Comparison of ENCODE assay signal across 8 mouse cellular contexts in the genomic region with DNA sequence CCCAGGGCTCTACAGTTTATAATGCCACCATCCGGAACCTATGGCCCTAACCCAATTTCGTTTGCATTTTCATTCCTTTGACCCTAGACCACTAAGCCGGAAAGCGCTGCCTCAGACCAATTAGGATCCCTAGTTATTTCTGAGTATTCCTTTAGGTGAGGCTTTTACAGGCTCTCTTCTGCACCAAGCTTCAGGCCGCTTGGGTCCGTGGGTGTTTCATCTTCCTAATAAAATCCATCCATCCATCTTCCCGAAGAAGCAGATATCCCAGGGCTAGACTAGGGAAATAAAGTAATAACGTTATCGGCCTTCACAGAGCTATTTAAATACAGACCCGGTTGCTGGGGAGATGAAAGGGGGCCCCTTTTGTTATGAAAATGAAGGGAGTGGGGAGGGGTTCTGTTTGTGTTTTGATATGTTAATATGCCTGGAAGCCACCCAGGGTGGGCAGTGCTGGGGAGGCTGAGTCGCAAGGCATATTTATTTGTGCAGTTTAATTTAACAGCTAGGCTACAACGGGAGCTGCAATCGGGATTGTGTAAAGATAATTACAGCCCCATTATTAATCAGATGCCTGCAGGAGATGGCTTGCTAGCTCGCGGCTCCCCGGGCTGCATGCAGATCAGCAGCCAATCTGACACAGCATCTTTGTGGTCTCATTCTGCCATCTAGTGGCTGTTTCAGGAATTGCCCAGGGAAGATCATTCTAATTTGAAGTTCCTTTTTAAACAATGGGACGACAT.
DNase-seq lines count a peak whose midpoint lies in the region; ATAC-seq lines count a peak whose summit lies in the region.

No protein-coding gene starts in this region.

- peak; percentile 74 for DNase-seq in CD4-positive, CD25-positive, alpha-beta regulatory T cell, adult 2 months (ENCODE audit: low read depth, low spot score)
- DNase-seq in embryonic facial prominence, embryonic 10.5 days (ENCODE audit: low spot score) = peak; percentile 83
- peak; percentile 62 to 91 for DNase-seq in heart, adult 18-20 months
- DNase-seq in kidney, adult 18-20 months = peak; percentile 74
- peak; percentile 89 for DNase-seq in left cerebral cortex, postnatal 4 days
- peak; percentile 57 for DNase-seq in skeletal muscle tissue, adult 2 months (ENCODE audit: low read depth, low spot score)

- intact Hi-C loops in left cerebral cortex, postnatal 4 days (cut with DNase I) = loop anchor here (2.0 to 10.0 kb wide), 3 partner anchors 24 to 916 kb away; no protein-coding TSS in a partner anchor

- H3K27ac ChIP-seq in embryonic facial prominence, embryonic 10.5 days (replicated peaks) = peak overlapping the region; percentile 63
- peak overlapping the region; percentile 90 for H3K27ac ChIP-seq in midbrain, embryonic 13.5 days

- no peak for ATAC-seq in CD4-positive, CD25-positive, alpha-beta regulatory T cell, adult 4 months
- ATAC-seq in midbrain, embryonic 13.5 days = peak; percentile 88

- H3K4me2 ChIP-seq in midbrain, embryonic 13.5 days (replicated peaks) = peak overlapping the region; percentile 52

- H3K4me3 ChIP-seq in embryonic facial prominence, embryonic 10.5 days = peak overlapping the region; percentile 52
- H3K4me3 ChIP-seq in midbrain, embryonic 13.5 days (replicated peaks) = peak overlapping the region; percentile 23

- peaks cover 38% of the 10 kb centered on the region for H3K27me3 ChIP-seq in embryonic facial prominence, embryonic 10.5 days (replicated peaks; ENCODE audit: low read depth, poor library complexity, severe bottlenecking)
- H3K27me3 ChIP-seq in midbrain, embryonic 13.5 days = peaks cover 12% of the 10 kb centered on the region

- 2% methylated on average over 17 of the region's 17 CpGs for WGBS in embryonic facial prominence, embryonic 10.5 days
- WGBS in midbrain, embryonic 13.5 days = under 1% methylated on average over 17 of the region's 17 CpGs

- H3K36me3 ChIP-seq in embryonic facial prominence, embryonic 10.5 days (replicated peaks) = no peaks in the 10 kb centered on the region
- no peaks in the 10 kb centered on the region for H3K36me3 ChIP-seq in midbrain, embryonic 13.5 days

- no peaks in the 10 kb centered on the region for H3K9me3 ChIP-seq in embryonic facial prominence, embryonic 10.5 days
- H3K9me3 ChIP-seq in midbrain, embryonic 13.5 days = no peaks in the 10 kb centered on the region

- peaks cover 21% of the 10 kb centered on the region for H3K4me1 ChIP-seq in embryonic facial prominence, embryonic 10.5 days
- peaks cover 25% of the 10 kb centered on the region for H3K4me1 ChIP-seq in midbrain, embryonic 13.5 days (replicated peaks)

- peak overlapping the region; percentile 34 for H3K9ac ChIP-seq in midbrain, embryonic 13.5 days (replicated peaks)
